Mouse (Mus musculus) hindbrain, embryonic 14.5 days (tissue): Measurements from ENCODE around the gene Olfr804. TPM values are rescaled to one million over a fixed set of nuclear protein-coding genes. Genes with fewer than 3 reads are reported as not detected.

Experiments used
- microRNA-seq: library from miRNA; unstranded; fragments of <30 nt; microRNA quantifications from one replicate; pipeline ENCODE4, GENCODE M21; 2016
- polyA plus RNA-seq: library from polyadenylated mRNA; unstranded; fragments of >200 nt; fragmentation: Nextera tagmentation; extraction: Ambion mirVana; gene quantifications from 2 replicates; pipeline ENCODE4 v1.2.1, GENCODE M21; 2014

The Olfr804 gene
- polyA plus RNA-seq, 1 experiment from 2014 or later = not detected

Small RNA genes lying within 50 kb of the gene (microRNA-seq; reads per million reads assigned to microRNA genes)
- not detected for gene Gm24485

Other genes with a start within 250 kb of the Olfr804 start
- not detected in 2 replicates for gene Olfr787, start 241.3 kb upstream of the Olfr804 start, polyA plus RNA-seq
- gene Olfr788, start 232.2 kb upstream of the Olfr804 start, polyA plus RNA-seq = not detected in 2 replicates
- not detected in 2 replicates for gene Olfr789, start 218.5 kb upstream of the Olfr804 start, polyA plus RNA-seq
- not detected in 2 replicates for gene Olfr790, start 204.7 kb upstream of the Olfr804 start, polyA plus RNA-seq
- gene Olfr791, start 181.4 kb upstream of the Olfr804 start, polyA plus RNA-seq = not detected in 2 replicates
- not detected in 2 replicates for gene Olfr792, start 164.0 kb upstream of the Olfr804 start, polyA plus RNA-seq
- not detected in 2 replicates for gene Olfr794, start 135.6 kb upstream of the Olfr804 start, polyA plus RNA-seq
- not detected in 2 replicates for gene Olfr796, start 90.6 kb upstream of the Olfr804 start, polyA plus RNA-seq
- not detected in 2 replicates for gene Olfr798, start 75.3 kb upstream of the Olfr804 start, polyA plus RNA-seq
- not detected in 2 replicates for gene Olfr799, start 65.7 kb upstream of the Olfr804 start, polyA plus RNA-seq
- not detected in 2 replicates for gene Olfr800, start 45.5 kb upstream of the Olfr804 start, polyA plus RNA-seq
- gene Olfr801, start 29.3 kb upstream of the Olfr804 start, polyA plus RNA-seq = not detected in 2 replicates
- 0.05 TPM in 1 of 2 replicates, not detected in the other for gene Olfr802, start 15.0 kb upstream of the Olfr804 start, polyA plus RNA-seq
- gene Olfr803, start 8.9 kb upstream of the Olfr804 start, polyA plus RNA-seq = not detected in 2 replicates
- not detected in 2 replicates for gene Olfr805, start 26.2 kb downstream of the Olfr804 start, polyA plus RNA-seq
- not detected in 2 replicates for gene Olfr806, start 38.7 kb downstream of the Olfr804 start, polyA plus RNA-seq
- gene Olfr807, start 54.6 kb downstream of the Olfr804 start, polyA plus RNA-seq = not detected in 2 replicates
- not detected in 2 replicates for gene Olfr808, start 62.3 kb downstream of the Olfr804 start, polyA plus RNA-seq
- not detected in 2 replicates for gene Olfr809, start 71.4 kb downstream of the Olfr804 start, polyA plus RNA-seq
- gene Olfr810, start 91.7 kb downstream of the Olfr804 start, polyA plus RNA-seq = not detected in 2 replicates
- not detected in 2 replicates for gene Olfr811, start 101.2 kb downstream of the Olfr804 start, polyA plus RNA-seq
- not detected in 2 replicates for gene Olfr812, start 142.9 kb downstream of the Olfr804 start, polyA plus RNA-seq
- gene Olfr813, start 152.2 kb downstream of the Olfr804 start, polyA plus RNA-seq = not detected in 2 replicates
- not detected in 2 replicates for gene Olfr814, start 176.6 kb downstream of the Olfr804 start, polyA plus RNA-seq
- not detected in 2 replicates for gene Olfr815, start 202.7 kb downstream of the Olfr804 start, polyA plus RNA-seq
- gene Olfr816, start 212.4 kb downstream of the Olfr804 start, polyA plus RNA-seq = not detected in 2 replicates
- gene Olfr818, start 245.9 kb downstream of the Olfr804 start, polyA plus RNA-seq = not detected in 2 replicates